Comparison of ENCODE assay signal across 16 mouse cellular contexts in the genomic region with DNA sequence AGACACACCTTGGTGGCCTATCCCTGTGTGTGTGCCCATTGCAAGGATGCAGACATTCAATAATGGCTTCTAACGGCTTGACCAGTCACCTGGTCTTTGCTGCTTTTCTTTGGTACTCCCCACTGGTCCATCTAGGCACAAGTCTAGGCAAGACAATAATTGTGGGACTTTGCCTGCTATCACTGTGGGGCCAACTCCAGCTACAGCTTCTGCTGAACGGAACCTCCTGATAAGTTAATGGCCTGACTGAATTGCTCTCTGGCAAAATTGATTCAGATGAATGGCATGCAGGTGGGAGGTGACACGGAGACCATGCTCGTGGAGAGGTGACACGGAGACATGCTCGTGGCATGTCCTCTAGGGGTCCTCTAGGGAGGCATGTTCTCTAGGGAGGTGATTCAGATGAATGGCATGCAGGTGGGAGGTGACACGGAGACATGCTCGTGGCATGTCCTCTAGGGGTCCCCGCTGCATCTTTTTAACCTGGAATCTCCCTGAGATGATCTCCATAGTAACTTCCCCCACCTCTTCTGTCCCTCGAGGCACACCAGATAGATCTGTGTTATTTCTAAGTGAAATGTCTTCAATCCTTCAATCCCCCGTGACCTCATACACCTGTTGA. TPM values are rescaled to one million over a fixed set of nuclear protein-coding genes. Genes with fewer than 3 reads are reported as not detected.
DNase-seq lines count a peak whose midpoint lies in the region; ATAC-seq and TF ChIP-seq lines count a peak whose summit lies in the region.
"Had no signal": no experiment of that assay in that cellular context is flagged by ENCODE, and none has a peak within 500 bp of the region (broad histone marks: within the 10 kb centered on the region; RNA-seq: fewer than 3 reads in every experiment).

No protein-coding gene starts in this region.

- no peak for TF ChIP-seq EP300 in liver, postnatal 0 days (IDR thresholded peaks at IDR 0.05; ENCODE audit: low read depth)

- ATAC-seq in kidney, embryonic 16.5 days (ENCODE audit: low FRiP score, low TSS enrichment), result no peak
- ATAC-seq in liver, postnatal 0 days, result no peak
- ATAC-seq: hindbrain, embryonic 16.5 days; midbrain, embryonic 13.5 days had no signal

- H3K4me3 ChIP-seq in kidney, embryonic 16.5 days (ENCODE audit: low read length), result no peak overlapping the region
- H3K4me3 ChIP-seq in ES-E14 (ENCODE audit: insufficient read depth in 1 of 2, low read depth in 1 of 2, low read length in 2 of 2, poor library complexity in 1 of 2, severe bottlenecking in 1 of 2), result no peak overlapping the region
- H3K4me3 ChIP-seq in liver, postnatal 0 days (ENCODE audit: low read depth, low read length), result no peak overlapping the region
- H3K4me3 ChIP-seq in left cerebral cortex, adult 2 months, result no peak overlapping the region
- H3K4me3 ChIP-seq: midbrain, embryonic 13.5 days had no signal

- DNase-seq in kidney, postnatal 36 days, result no peak
- DNase-seq in 416B (ENCODE audit: low read depth) (peak; percentile 64), ES-E14 (ENCODE audit: low read depth, low spot score) (no peak)
- DNase-seq in liver, postnatal 0 days, result no peak
- DNase-seq in left cerebral cortex, adult 11 months (ENCODE audit: low spot score), result no peak
- DNase-seq in urinary bladder, postnatal 4 days (ENCODE audit: low spot score in 2 of 2), result no peak
- DNase-seq in left cerebral cortex, adult 2 months (ENCODE audit: extremely low spot score in 1 of 2, low spot score in 2 of 2), result no peak
- DNase-seq: cerebellum, adult 11 months; heart, adult 18-20 months; heart, postnatal 10 days; kidney, postnatal 25 days; layer of hippocampus, postnatal 36 days; lung, postnatal 10 days had no signal

- H3K27ac ChIP-seq in kidney, embryonic 16.5 days (ENCODE audit: low read length), result 0 out of 2 replicates have a peak overlapping the region, but pooled peaks have one; percentile 5
- H3K27ac ChIP-seq in ES-E14 (ENCODE audit: insufficient read depth, low read depth, low read length, poor library complexity, severe bottlenecking), result peak overlapping the region; percentile 61
- no peak overlapping the region for H3K27ac ChIP-seq in liver, postnatal 0 days (ENCODE audit: low read depth)
- H3K27ac ChIP-seq in left cerebral cortex, adult 2 months, result no peak overlapping the region
- H3K27ac ChIP-seq: midbrain, embryonic 13.5 days had no signal

- 45% methylated on average over 11 of the region's 11 CpGs for WGBS in kidney, embryonic 16.5 days
- 48% methylated on average over 11 of the region's 11 CpGs for WGBS in liver, postnatal 0 days (ENCODE audit: insufficient replicate concordance)

- in situ Hi-C loops in ES-E14 (cut with MboI; ENCODE audit: low sequenced_read_pairs in 2 of 2, unreplicated experiment in 2 of 2), result no loop called here

- H3K4me1 ChIP-seq in kidney, embryonic 16.5 days (ENCODE audit: insufficient read depth, low read length), result peaks cover 19% of the 10 kb centered on the region
- peaks cover 0 to 15% of the 10 kb centered on the region in 2 experiments; a peak in 3 of 4 replicates for H3K4me1 ChIP-seq in ES-E14 (ENCODE audit: control insufficient read depth in 2 of 2, insufficient read depth in 2 of 2, low read length in 2 of 2, poor library complexity in 1 of 2)
- H3K4me1 ChIP-seq in liver, postnatal 0 days (ENCODE audit: insufficient read depth), result peaks cover 18% of the 10 kb centered on the region

- no peak overlapping the region for H3K9ac ChIP-seq in kidney, embryonic 16.5 days (replicated peaks; ENCODE audit: low read length)
- no peak overlapping the region for H3K9ac ChIP-seq in ES-E14 (ENCODE audit: insufficient read depth, low read depth, low read length, poor library complexity, severe bottlenecking)
- H3K9ac ChIP-seq in liver, postnatal 0 days (replicated peaks), result no peak overlapping the region
- H3K9ac ChIP-seq: midbrain, embryonic 13.5 days had no signal

- no peaks in the 10 kb centered on the region for H3K9me3 ChIP-seq in kidney, embryonic 16.5 days (ENCODE audit: low read length)
- H3K9me3 ChIP-seq in ES-E14 (ENCODE audit: control insufficient read depth, insufficient read depth, low read depth, low read length), result no peaks in the 10 kb centered on the region
- no peaks in the 10 kb centered on the region for H3K9me3 ChIP-seq in liver, postnatal 0 days (ENCODE audit: low read length)
- H3K9me3 ChIP-seq: midbrain, embryonic 13.5 days had no signal

- H3K27me3 ChIP-seq in kidney, embryonic 16.5 days (ENCODE audit: insufficient read depth, low read length), result no peaks in the 10 kb centered on the region
- no peaks in the 10 kb centered on the region for H3K27me3 ChIP-seq in liver, postnatal 0 days (ENCODE audit: insufficient read depth, low read length)
- H3K27me3 ChIP-seq: midbrain, embryonic 13.5 days had no signal

- no peaks in the 10 kb centered on the region for H3K36me3 ChIP-seq in kidney, embryonic 16.5 days (ENCODE audit: insufficient read depth, low read length)
- H3K36me3 ChIP-seq in ES-E14 (ENCODE audit: control insufficient read depth, insufficient read depth, low read length, poor library complexity, severe bottlenecking), result no peaks in the 10 kb centered on the region
- H3K36me3 ChIP-seq in liver, postnatal 0 days (replicated peaks; ENCODE audit: insufficient read depth, low read length), result no peaks in the 10 kb centered on the region
- H3K36me3 ChIP-seq: midbrain, embryonic 13.5 days had no signal

- TF ChIP-seq CTCF in liver, postnatal 0 days (IDR thresholded peaks at IDR 0.05; ENCODE audit: low read depth), result 0 out of 2 replicates have a peak, but pooled peaks have one; percentile 25
- TF ChIP-seq CTCF in left cerebral cortex, adult 2 months (IDR thresholded peaks at IDR 0.05), result no peak

- intact Hi-C loops in left cerebral cortex, adult 2 months (cut with DNase I), result no loop called here

- H3K4me2 ChIP-seq in kidney, embryonic 16.5 days (replicated peaks; ENCODE audit: low read depth, low read length), result no peak overlapping the region
- no peak overlapping the region for H3K4me2 ChIP-seq in liver, postnatal 0 days (ENCODE audit: low read depth, low read length)
- H3K4me2 ChIP-seq: midbrain, embryonic 13.5 days had no signal

TF ChIP-seq in ES-E14, 5 proteins besides CTCF, POLR2A, EP300 and RAD21:
- TF ChIP-seq MAFK (IDR thresholded peaks at IDR 0.05; ENCODE audit: insufficient read depth, low read depth, low read length) (no peak), ZNF384 (IDR thresholded peaks at IDR 0.05; ENCODE audit: low read depth, low read length) (no peak), HCFC1 (IDR thresholded peaks at IDR 0.05; ENCODE audit: borderline replicate concordance, insufficient read depth, low read length) (no peak), CHD2 (IDR thresholded peaks at IDR 0.05; ENCODE audit: low read depth, low read length) (no peak), ZC3H11A (IDR thresholded peaks at IDR 0.05; ENCODE audit: borderline replicate concordance, low read depth, low read length) (no peak)

RNA-seq across cellular contexts. Expression of gene Nfyb, which starts 34.5 kb away (rescaled TPM):
- polyA plus RNA-seq in kidney, embryonic 16.5 days (2015; fragmentation: Nextera tagmentation; extraction: Ambion mirVana), result 47.1 and 48.3 TPM in 2 replicates
- 46.9 and 47.7 TPM in 2 replicates for total RNA-seq in ES-E14 (2012; rRNA removed)
- polyA plus RNA-seq in liver, postnatal 0 days (2015; fragmentation: Nextera tagmentation; extraction: Ambion mirVana), result 26.6 and 30.1 TPM in 2 replicates
- 10 to 100 TPM; 57.3 to 60.2 TPM for total RNA-seq in left cerebral cortex, adult 2 months (2021)

RNA-seq across cellular contexts. Expression of gene Txnrd1, which starts 35.3 kb away (rescaled TPM):
- 112 and 113 TPM in 2 replicates for polyA plus RNA-seq in kidney, embryonic 16.5 days (2015; fragmentation: Nextera tagmentation; extraction: Ambion mirVana)
- total RNA-seq in ES-E14 (2012; rRNA removed), result 107 and 167 TPM in 2 replicates
- polyA plus RNA-seq in liver, postnatal 0 days (2015; fragmentation: Nextera tagmentation; extraction: Ambion mirVana), result 26.7 and 28.1 TPM in 2 replicates
- 10 to 100 TPM; 46.9 to 48.1 TPM for total RNA-seq in left cerebral cortex, adult 2 months (2021)

Comparison
In these comparisons a context has a peak if more than half of its experiments do, and no peak if none do; other contexts are left out.
1. H3K27ac ChIP-seq: peak in kidney, embryonic 16.5 days (single experiment) and ES-E14 (single experiment); none in liver, postnatal 0 days (single experiment) and left cerebral cortex, adult 2 months (single experiment).